Mouse (Mus musculus): ENCODE data around the gene Ngdn.

- TF ChIP-seq EP300 (IDR thresholded peaks at IDR 0.05; ENCODE audit: low read depth) (no peak), CTCF (IDR thresholded peaks at IDR 0.05; ENCODE audit: low read depth) (no peak)
Observed at GRCm38 (mm10) chr14:55023011-55023410, 7.8 kb downstream of the Ngdn start.

All from liver, postnatal 0 days (tissue).